Mouse (Mus musculus): ENCODE results near the gene Cisd2. TPM values are rescaled to one million over a fixed set of nuclear protein-coding genes. Genes with fewer than 3 reads are reported as not detected.
A peak's percentile ranks its signal among the peaks of the same experiment; 100 is the strongest.

Gene Cisd2
- polyA plus RNA-seq, 1 experiment from 2014 or later: 41.6 TPM

DNA sequence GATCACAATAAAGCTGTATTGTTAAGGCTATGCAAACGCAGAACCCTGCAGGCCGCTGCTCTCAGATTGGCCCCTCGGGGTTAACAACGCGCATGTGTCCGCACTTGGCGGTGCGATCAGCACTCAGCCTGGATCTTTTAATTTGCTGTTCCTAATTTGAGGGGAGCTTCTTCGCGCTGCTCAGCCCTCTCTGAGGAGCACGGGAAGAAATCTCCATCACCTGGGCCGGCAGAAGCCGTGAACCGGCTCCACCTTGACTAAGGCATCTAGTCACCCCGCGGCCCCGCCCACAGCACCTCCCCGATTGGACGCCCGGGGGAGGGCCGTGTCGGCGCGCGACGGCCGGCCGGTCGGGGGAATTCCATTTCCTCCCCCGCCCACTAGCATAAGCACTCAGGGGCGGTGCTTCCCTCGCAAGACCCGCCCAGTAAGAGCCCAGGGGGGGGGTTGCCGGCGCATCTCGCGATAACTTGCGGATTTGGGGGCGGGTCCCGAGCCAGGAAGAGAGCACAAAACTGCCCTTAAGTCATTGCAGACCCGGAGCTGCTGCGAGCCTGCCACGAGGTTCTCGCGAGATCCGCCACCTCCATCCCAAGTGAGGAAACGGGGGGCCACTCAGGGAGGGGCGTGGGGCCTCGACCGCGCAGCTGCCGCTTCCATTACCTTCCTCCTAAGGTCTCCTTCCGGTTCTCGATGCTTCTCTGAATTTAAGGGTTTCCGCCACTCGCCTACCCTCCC is 14.2 kb upstream of the Cisd2 start, which contains the start of gene Ube2d3:
Gene Ube2d3 (plus strand): TSS at position 392 of the 738 bp plus-strand sequence.
- ATAC-seq: peak; percentile 91
- Histone ChIP-seq H3K27ac (ENCODE audit: low read depth, low read length) (peak within 1 kb of the TSS; percentile 100), H3K36me3 (ENCODE audit: control insufficient read depth, insufficient read depth) (no peaks in the 10 kb centered on the region), H3K9ac (ENCODE audit: low read depth, low read length) (peak within 1 kb of the TSS; percentile 96), H3K4me3 (ENCODE audit: low read depth, low read length) (peak within 1 kb of the TSS; percentile 67), H3K4me2 (replicated peaks; ENCODE audit: low read depth) (peak within 1 kb of the TSS; percentile 66), H3K27me3 (replicated peaks; ENCODE audit: control insufficient read depth, insufficient read depth, low read length) (no peaks in the 10 kb centered on the region), H3K4me1 (replicated peaks; ENCODE audit: control insufficient read depth, insufficient read depth, low read length) (no peaks in the 10 kb centered on the region), H3K9me3 (ENCODE audit: control insufficient read depth) (no peaks in the 10 kb centered on the region)
- WGBS: under 1% methylated on average over 55 of the region's 56 CpGs
- no peak for TF ChIP-seq CTCF (IDR thresholded peaks at IDR 0.05; ENCODE audit: low read depth)

- WGBS: 40% methylated on average over 14 of the region's 14 CpGs
- Histone ChIP-seq H3K9me3 (ENCODE audit: control insufficient read depth) (no peaks in the 10 kb centered on the region), H3K36me3 (ENCODE audit: control insufficient read depth, insufficient read depth) (no peaks in the 10 kb centered on the region), H3K4me3 (ENCODE audit: low read depth, low read length) (peak overlapping the region; percentile 67), H3K9ac (ENCODE audit: low read depth, low read length) (peak overlapping the region; percentile 49), H3K4me1 (replicated peaks; ENCODE audit: control insufficient read depth, insufficient read depth, low read length) (no peaks in the 10 kb centered on the region), H3K27ac (ENCODE audit: low read depth, low read length) (peak overlapping the region; percentile 10), H3K4me2 (replicated peaks; ENCODE audit: low read depth) (peak overlapping the region; percentile 64), H3K27me3 (replicated peaks; ENCODE audit: control insufficient read depth, insufficient read depth, low read length) (no peaks in the 10 kb centered on the region)
- no peak for ATAC-seq
- TF ChIP-seq CTCF (IDR thresholded peaks at IDR 0.05; ENCODE audit: low read depth): no peak
These were observed 13.3 kb upstream of the Cisd2 start for GRCm38 (mm10) chr3:135436901-135437616.

DNA sequence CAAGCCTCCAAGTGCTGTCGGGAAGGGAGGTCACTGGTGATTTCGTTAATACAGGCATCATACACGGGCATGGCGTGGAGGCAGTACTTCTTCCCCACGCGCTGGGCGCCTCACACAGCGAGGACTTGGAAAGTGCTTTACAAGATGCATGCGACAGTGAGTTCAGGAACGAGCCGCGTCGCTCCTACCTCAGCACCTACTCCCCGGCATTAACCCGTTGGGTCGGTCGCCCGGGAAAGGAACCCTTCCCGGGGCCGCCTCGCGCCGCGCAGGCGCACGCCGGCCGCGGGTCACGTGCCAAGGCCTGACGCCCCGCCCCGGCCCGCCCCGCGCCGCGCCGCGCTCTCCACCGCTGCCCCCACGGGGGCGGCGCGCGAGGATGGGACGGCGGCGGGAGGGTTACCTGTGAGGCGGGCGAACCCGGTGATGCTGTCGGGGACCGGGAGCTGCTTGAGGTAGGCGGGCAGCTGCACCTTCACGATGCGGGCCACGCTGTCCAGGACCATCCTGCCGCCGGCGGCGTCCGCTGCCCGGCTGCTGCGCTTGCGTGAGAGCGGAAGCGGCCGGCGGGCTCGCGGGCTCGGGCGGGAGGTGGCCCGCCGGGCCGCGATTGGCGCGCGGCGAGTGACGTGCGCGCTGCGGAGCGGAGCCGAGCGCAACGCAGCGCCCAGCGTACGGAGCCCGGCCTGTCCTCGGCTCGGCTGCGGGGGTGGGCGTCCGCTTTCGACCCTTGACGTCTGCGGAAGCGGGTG is 693 bp downstream of the Cisd2 start:
- TF ChIP-seq CTCF (IDR thresholded peaks at IDR 0.05; ENCODE audit: low read depth): 0 out of 2 replicates have a peak, but pooled peaks have one; percentile 1
- Histone ChIP-seq H3K4me2 (replicated peaks; ENCODE audit: low read depth) (peak overlapping the region; percentile 80), H3K36me3 (ENCODE audit: control insufficient read depth, insufficient read depth) (0 out of 2 replicates have a peak, but pooled peaks cover 3% of the 10 kb centered on the region), H3K4me1 (replicated peaks; ENCODE audit: control insufficient read depth, insufficient read depth, low read length) (no peaks in the 10 kb centered on the region), H3K9ac (ENCODE audit: low read depth, low read length) (peak overlapping the region; percentile 73), H3K4me3 (ENCODE audit: low read depth, low read length) (peak overlapping the region; percentile 86), H3K27ac (ENCODE audit: low read depth, low read length) (peak overlapping the region; percentile 94), H3K9me3 (ENCODE audit: control insufficient read depth) (no peaks in the 10 kb centered on the region), H3K27me3 (replicated peaks; ENCODE audit: control insufficient read depth, insufficient read depth, low read length) (no peaks in the 10 kb centered on the region)
- under 1% methylated on average over 91 of the region's 103 CpGs for WGBS
- ATAC-seq: peak; percentile 98

DNA sequence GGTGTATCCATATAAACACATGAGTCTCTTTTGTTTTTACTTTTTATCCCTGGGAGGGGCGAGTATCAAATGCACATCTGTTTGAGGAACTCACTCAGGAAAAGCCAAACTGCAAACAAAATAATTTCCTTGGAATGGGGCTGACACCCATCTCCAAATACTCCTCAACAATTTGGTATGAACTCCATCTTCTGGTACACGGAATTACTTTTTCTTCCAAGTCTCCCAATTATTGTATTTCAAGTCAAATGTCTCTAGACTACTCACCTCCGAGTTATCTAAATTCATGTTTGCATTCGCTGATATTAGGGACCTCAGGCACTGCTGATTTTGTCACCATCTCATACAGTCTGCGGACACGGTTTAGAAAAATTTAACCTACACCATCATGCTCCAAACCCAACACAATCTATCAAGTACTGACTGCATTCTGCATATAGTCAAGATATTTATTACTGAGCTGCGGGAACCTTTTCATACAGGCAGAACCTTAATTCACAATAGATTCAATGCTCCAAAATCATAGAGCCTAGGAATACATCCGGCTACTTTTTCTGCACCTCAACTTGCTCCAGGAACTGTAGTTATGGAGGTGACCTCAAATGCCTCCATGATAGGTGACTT is 1.4 kb downstream of the Cisd2 start:
- Histone ChIP-seq H3K4me1 (replicated peaks; ENCODE audit: control insufficient read depth, insufficient read depth, low read length) (no peaks in the 10 kb centered on the region), H3K9ac (ENCODE audit: low read depth, low read length) (peak overlapping the region; percentile 73), H3K36me3 (ENCODE audit: control insufficient read depth, insufficient read depth) (0 out of 2 replicates have a peak, but pooled peaks cover 3% of the 10 kb centered on the region), H3K9me3 (ENCODE audit: control insufficient read depth) (no peaks in the 10 kb centered on the region), H3K4me3 (ENCODE audit: low read depth, low read length) (peak overlapping the region; percentile 86), H3K4me2 (replicated peaks; ENCODE audit: low read depth) (peak overlapping the region; percentile 80), H3K27me3 (replicated peaks; ENCODE audit: control insufficient read depth, insufficient read depth, low read length) (no peaks in the 10 kb centered on the region), H3K27ac (ENCODE audit: low read depth, low read length) (peak overlapping the region; percentile 94)
- no peak for ATAC-seq
- 10% methylated on average over 8 of the region's 8 CpGs for WGBS
- no peak for TF ChIP-seq CTCF (IDR thresholded peaks at IDR 0.05; ENCODE audit: low read depth)

DNA sequence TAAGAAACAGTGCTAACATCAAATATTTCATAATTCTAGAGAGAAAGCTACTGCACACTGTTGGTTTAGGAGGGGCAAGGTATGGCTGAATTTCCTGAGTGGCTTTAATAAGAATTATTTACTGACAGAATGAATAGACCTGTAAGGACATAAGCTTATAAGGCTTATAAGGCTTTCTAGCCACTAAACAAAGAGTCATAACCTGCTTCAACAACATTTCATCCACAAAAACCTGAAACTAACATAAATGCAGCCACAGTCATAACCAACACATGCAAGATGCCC is 2.5 kb downstream of the Cisd2 start:
- no peak overlapping the region for H3K27ac ChIP-seq (ENCODE audit: low read depth, low read length)
- H3K4me3 ChIP-seq (ENCODE audit: low read depth, low read length): no peak overlapping the region
- TF ChIP-seq CTCF (IDR thresholded peaks at IDR 0.05; ENCODE audit: low read depth): no peak
- no peaks in the 10 kb centered on the region for H3K27me3 ChIP-seq (replicated peaks; ENCODE audit: control insufficient read depth, insufficient read depth, low read length)
- H3K9me3 ChIP-seq (ENCODE audit: control insufficient read depth): no peaks in the 10 kb centered on the region
- no peak overlapping the region for H3K4me2 ChIP-seq (replicated peaks; ENCODE audit: low read depth)
- H3K36me3 ChIP-seq (ENCODE audit: control insufficient read depth, insufficient read depth): 0 out of 2 replicates have a peak, but pooled peaks cover 3% of the 10 kb centered on the region
- ATAC-seq: no peak
- no peak overlapping the region for H3K9ac ChIP-seq (ENCODE audit: low read depth, low read length)
- no peaks in the 10 kb centered on the region for H3K4me1 ChIP-seq (replicated peaks; ENCODE audit: control insufficient read depth, insufficient read depth, low read length)
